Mouse (Mus musculus): ENCODE data around the gene Gm20388. TPM values are rescaled to one million over a fixed set of nuclear protein-coding genes. Genes with fewer than 3 reads are reported as not detected.
"Not testable (repeated sequence)": the region's sequence is repeated elsewhere in the genome, so short reads cannot be mapped to it uniquely, and the experiment has no call there.

Gm20388 gene
- total RNA-seq, 2 experiments from 2014 or later, result 8.8 TPM

DNA sequence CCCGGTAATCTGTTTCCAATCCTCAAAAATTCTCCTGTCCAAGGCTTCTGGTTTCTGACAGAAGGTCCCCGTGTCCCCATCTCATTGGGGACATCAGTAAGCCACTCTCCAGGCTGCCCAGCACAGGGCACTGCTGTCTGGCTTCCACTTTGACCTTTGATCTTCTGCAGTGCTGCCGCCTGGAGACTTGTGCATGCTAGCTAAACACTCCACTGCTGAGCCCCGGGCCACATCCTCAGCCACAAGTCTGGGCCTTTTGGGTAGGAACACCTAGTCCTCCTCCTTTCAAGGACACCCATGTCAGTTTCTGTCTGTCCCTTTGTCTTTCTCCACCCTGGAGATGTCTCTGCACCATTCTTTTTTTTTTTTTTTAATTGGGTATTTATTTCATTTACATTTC lies 782.3 kb downstream of the Gm20388 start:
- DNase-seq (ENCODE audit: extremely low spot score in 1 of 2, low spot score in 1 of 2), result no peak

- no peak for DNase-seq (ENCODE audit: extremely low spot score in 1 of 2, low spot score in 1 of 2)
Measured at GRCm38 (mm10) chr8:120693861-120694493, 783.3 kb downstream of the Gm20388 start.

DNA sequence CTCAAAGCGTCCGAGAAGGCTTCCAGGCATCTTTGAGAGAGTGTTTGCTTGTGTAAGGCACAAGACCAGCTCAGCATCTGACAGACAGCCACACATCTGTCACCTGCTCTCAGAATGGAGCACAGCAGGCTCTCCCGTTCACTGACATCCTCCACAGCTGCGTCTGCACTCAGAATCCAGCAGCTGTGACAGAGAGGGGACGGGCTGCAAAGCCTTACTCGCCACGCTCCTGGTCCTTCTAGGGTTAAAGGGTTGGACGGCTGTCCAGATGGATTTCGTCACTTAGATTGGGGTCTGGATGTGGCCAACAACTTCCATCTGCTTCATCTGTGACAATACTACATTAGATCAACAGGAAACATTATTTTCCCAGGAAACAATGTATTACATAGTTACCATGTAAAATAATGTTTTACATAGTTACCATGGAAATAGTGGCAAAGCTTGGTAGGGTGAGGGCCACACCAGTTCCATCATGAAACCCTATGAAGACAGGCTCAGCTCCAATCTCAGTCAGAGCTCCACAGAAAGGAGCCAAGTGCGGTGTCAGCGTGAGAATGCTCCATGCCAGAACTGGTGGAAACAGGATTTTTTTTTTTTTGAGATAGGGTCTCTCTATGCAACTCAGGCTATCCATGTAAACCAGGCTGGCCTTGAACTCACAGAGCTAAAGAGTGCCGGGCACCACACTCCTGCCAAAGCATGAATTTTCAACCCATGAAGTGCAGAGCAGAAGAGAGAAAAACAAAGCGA lies 785.9 kb downstream of the Gm20388 start:
- no peak for DNase-seq (ENCODE audit: extremely low spot score in 1 of 2, low spot score in 1 of 2)

GRCm38 (mm10) chr8:120697154-120697978 lies 786.7 kb downstream of the Gm20388 start:
- DNase-seq (ENCODE audit: extremely low spot score in 1 of 2, low spot score in 1 of 2), result peak in 1 of 2 experiments; percentile 37

DNA sequence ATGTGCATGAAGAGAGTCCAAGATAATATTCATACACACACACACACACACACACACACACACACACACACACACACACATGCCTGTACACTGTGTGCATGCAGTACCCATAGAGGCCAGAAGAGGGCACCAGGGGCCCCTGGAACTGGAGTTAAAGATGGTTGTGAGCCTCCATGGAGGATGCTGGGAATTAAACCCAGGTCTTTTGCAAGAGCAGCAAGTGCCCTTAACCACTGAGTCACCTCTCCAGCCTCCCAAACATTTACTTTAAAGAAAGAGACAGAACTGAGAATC lies 787.3 kb downstream of the Gm20388 start:
- DNase-seq (ENCODE audit: extremely low spot score in 1 of 2, low spot score in 1 of 2), result no peak

- no peak for DNase-seq (ENCODE audit: extremely low spot score in 1 of 2, low spot score in 1 of 2)
Measured at GRCm38 (mm10) chr8:120698426-120698825, 787.8 kb downstream of the Gm20388 start.

DNA sequence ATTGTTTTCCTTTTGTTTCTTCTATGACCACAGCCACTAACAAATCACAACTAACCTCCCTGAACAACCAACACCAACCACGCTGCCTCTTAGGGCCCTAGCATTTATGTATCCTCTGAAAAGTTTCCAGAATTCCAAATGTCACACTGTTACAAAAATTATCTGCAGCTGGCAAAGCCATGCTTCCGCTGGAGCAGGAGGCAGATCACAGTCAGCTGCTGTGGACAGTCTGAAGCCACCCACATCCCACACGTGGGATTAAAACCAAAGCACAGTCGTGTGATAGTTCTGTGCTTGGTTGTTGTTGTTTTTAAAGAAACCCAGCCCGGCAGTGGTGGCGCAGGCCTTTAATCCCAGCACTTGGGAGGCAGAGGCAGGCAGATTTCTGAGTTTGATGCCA lies 788.4 kb downstream of the Gm20388 start:
- DNase-seq (ENCODE audit: extremely low spot score in 1 of 2, low spot score in 1 of 2), result no peak

DNA sequence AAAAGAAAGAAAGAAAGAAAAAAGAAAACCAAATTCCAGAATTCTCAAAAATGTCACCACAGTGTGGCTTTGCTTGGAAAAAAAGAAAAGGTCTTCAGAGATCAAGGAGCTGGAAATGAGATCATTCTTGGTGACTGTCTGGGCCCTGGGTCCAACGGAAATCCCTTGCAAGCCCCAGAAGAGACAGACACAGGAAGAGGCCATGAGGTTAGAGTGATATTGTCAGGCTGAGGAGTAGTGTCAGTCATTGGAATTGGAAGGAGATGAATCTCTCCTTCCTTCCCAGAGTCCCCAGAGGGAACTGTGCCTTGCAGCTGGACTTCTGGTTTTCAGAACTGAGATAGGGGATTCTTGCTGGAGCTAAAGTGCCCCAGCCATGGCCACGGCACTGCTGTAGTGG lies 788.9 kb downstream of the Gm20388 start:
- DNase-seq (ENCODE audit: extremely low spot score in 1 of 2, low spot score in 1 of 2), result no peak

- no peak for DNase-seq (ENCODE audit: extremely low spot score in 1 of 2, low spot score in 1 of 2)
Measured at GRCm38 (mm10) chr8:120700053-120700452, 789.4 kb downstream of the Gm20388 start.

DNA sequence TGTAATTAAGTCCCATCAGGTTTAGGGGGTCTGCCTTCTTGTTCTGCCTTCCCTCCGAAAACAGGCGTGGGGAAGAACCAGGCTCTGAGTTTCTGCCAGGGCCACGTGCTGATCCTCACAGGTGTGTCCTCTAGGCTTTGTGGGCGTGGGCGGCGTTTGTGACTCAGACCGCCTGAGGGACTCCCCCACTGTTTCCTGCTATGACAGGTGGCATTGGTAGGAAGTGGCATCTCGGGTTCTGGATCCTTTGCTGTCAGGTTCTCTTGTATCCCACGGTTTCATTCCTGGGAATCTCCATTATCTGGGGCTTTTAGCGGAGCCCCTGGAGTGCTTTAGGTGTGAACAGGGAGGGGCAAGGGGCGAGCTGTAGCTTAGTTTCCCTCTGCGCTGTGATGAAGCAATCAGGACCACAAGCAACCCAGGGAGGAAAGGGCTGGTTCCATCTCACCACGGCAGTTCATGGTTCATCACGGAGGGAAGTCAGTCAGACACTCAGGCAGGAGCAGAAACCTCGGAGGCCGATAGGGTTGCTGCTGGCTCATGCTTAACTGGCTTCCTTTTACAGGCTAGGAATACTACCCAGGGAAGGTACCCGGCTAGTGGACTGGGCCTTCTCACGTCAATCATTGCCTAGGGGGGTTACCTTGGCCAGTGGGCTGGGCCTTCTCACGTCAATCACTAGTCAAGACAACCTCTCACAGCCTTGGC lies 791.3 kb downstream of the Gm20388 start:
- DNase-seq (ENCODE audit: extremely low spot score in 1 of 2, low spot score in 1 of 2), result no peak

DNA sequence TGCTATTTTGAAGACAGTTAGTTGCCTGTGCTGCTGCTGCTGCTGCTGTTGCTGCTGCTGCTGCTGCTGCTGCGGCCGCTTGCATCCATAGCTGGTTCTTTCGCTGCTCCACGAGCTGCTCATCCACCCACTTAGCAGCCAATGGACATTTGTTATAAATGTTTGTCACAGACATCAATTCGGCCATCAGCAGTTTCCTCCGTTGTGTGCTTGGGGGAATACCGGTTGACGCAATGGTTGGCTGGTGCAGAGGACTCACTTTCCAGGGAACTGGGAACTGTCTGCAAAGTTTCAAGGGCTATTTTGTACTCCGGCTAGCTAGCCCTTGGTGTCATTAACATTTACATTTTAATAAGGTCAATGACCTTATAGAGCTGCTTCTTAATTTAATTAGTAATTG lies 793.6 kb downstream of the Gm20388 start:
- no peak for DNase-seq (ENCODE audit: extremely low spot score in 1 of 2, low spot score in 1 of 2)

DNA sequence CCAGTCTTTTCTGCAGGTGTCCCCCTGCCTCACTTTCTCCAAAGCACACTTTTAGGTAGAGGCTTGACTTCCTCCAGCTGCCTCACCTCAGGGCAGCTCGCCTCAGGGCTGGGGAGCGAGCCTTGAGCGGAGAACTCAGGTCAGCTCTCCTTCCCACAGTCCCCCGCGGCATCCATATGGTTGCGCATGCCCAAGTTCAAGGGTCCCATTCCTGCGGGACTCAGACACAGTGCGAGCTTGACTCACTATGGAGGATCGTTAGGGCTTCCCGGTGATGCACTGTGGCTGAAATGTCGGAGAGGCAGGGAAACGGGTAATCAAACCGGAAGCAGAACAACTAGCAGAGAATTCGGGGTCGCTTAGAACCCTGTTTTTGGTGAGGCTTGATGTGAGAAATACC lies 794.5 kb downstream of the Gm20388 start:
- DNase-seq (ENCODE audit: extremely low spot score in 1 of 2, low spot score in 1 of 2), result no peak

DNA sequence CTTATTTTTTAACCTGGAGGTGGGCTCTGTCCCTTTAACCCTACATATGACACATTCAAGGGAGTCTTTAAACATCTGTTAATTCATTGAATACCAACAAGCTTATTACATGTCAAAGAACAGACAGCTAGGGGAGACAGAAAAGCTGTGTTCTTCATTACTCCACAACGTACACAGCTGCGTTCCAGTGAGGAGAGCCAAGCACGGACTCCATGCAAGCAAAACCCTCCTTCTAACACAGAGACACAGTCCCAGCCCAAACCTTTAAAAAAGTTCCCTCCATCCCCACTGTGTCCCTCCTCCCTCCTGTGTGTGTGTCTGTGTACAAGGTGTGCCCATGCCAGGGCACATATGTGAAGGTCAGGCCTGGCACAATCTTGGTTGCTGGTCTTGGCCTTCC lies 795.6 kb downstream of the Gm20388 start:
- DNase-seq (ENCODE audit: extremely low spot score in 1 of 2, low spot score in 1 of 2), result no peak

- no peak for DNase-seq (ENCODE audit: extremely low spot score in 1 of 2, low spot score in 1 of 2)
Measured at GRCm38 (mm10) chr8:120709176-120709575, 798.5 kb downstream of the Gm20388 start.

- no peak for DNase-seq (ENCODE audit: extremely low spot score in 1 of 2, low spot score in 1 of 2)
Measured at GRCm38 (mm10) chr8:120715200-120715599, 804.6 kb downstream of the Gm20388 start.

GRCm38 (mm10) chr8:120715996-120716680 lies 805.5 kb downstream of the Gm20388 start:
- no peak for DNase-seq (ENCODE audit: extremely low spot score in 1 of 2, low spot score in 1 of 2)

DNA sequence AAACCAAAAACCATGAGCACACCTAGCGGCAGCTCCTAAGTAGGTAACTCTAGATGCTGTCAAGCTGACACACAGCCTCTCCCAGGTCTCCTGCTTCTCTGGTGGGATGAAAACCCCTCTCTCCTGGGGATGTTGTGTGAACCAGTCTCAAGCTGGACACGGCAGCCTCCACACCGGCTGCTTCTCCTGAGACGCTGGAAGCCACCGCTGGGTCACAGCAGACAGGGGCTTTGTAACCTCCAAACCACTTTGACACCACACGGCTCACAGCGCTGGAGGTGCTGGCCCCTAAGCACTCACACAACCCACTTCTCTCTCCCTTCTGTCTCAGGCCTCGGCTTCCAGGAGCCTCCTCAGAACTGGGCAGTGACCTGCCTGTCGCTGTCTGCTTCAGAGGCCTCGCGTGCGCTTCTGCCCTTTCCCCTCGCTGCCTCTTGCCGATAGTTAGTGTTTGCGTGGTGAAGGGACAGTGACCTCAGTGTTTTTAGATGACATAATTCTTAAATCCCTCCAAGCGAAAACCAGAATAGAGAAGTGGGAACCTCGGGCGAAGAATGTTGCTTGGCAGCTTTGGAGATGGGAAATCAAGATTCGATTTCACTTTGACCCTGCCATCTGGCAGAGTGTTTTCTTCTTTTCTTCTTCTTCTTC lies 809.1 kb downstream of the Gm20388 start:
- no peak for DNase-seq (ENCODE audit: extremely low spot score in 1 of 2, low spot score in 1 of 2)

DNA sequence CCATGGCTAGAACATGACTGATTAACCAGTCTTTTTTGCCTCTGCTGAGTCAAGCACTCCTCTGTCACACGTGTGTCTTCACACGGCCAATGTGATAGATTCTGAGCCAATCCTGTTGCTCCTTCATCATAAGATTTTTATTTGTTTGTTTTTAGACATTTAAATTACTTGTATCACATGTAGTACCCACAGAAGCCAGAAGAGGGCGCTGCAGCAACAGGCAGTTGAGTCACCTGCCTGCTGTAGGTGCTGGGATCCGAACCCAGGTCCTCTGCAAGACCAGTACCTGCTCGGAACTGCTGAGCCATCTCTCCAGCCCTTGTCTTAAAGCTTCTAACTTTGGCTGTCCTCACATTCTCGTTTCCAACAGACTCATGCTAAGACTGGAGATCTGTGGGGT lies 812.4 kb downstream of the Gm20388 start:
- DNase-seq (ENCODE audit: extremely low spot score in 1 of 2, low spot score in 1 of 2), result no peak

DNA sequence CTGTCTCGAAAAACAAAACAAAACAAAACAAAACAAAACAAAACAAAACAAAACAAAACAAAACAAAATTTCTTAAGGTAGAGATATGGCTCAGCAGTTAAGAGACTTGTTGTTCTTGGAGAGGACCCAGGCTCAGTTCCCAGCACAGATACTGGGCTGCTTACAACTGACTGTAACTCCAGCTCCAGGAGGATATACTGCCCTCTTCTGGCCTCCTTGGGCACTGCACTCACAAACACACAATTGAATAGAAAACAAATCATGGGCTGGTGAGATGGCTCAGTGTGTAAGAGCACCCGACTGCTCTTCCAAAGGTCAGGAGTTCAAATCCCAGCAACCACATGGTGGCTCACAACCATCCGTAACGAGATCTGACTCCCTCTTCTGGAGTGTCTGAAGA lies 813.5 kb downstream of the Gm20388 start:
- not testable (repeated sequence) for DNase-seq (ENCODE audit: extremely low spot score in 1 of 2, low spot score in 1 of 2)
